Comparison of ENCODE assay signal across 8 mouse cellular contexts in genomic region chr2:91455826-91456225, GRCm38 (mm10). TPM values are rescaled to one million over a fixed set of nuclear protein-coding genes. Genes with fewer than 3 reads are reported as not detected.
A peak's percentile ranks its signal among the peaks of the same experiment; 100 is the strongest.
DNase-seq lines count a peak whose midpoint lies in the region; ATAC-seq lines count a peak whose summit lies in the region.

No protein-coding gene starts in this region.

- H3K27me3 ChIP-seq in heart, embryonic 12.5 days (replicated peaks): no peaks in the 10 kb centered on the region
- H3K27me3 ChIP-seq in neural tube, embryonic 14.5 days (ENCODE audit: control insufficient read depth, insufficient read depth, low read length): 0 out of 2 replicates have a peak, but pooled peaks cover 4% of the 10 kb centered on the region

- peak; percentile 48 to 60 for DNase-seq in heart, adult 18-20 months
- DNase-seq in neural tube, embryonic 10.5 days (ENCODE audit: extremely low spot score, low spot score): no peak
- peak; percentile 84 for DNase-seq in embryo, embryonic 10 days (ENCODE audit: low spot score)
- DNase-seq in lung, postnatal 10 days: peak; percentile 67
- no peak for DNase-seq in urinary bladder, adult 18-20 months (ENCODE audit: low spot score in 2 of 2)
- no peak for DNase-seq in natural killer cell, adult 2 months (ENCODE audit: low spot score in 2 of 2)

- H3K4me3 ChIP-seq in heart, embryonic 12.5 days: no peak overlapping the region
- no peak overlapping the region for H3K4me3 ChIP-seq in neural tube, embryonic 14.5 days (ENCODE audit: low read depth, low read length)

- H3K36me3 ChIP-seq in heart, embryonic 12.5 days: no peaks in the 10 kb centered on the region
- H3K36me3 ChIP-seq in neural tube, embryonic 14.5 days (ENCODE audit: control insufficient read depth, insufficient read depth, low read length): no peaks in the 10 kb centered on the region

- H3K9me3 ChIP-seq in heart, embryonic 12.5 days (replicated peaks): 0 out of 2 replicates have a peak, but pooled peaks cover 3% of the 10 kb centered on the region
- no peaks in the 10 kb centered on the region for H3K9me3 ChIP-seq in neural tube, embryonic 14.5 days (ENCODE audit: control insufficient read depth, low read length)

- peaks cover 22% of the 10 kb centered on the region for H3K4me1 ChIP-seq in heart, embryonic 12.5 days (replicated peaks)
- H3K4me1 ChIP-seq in neural tube, embryonic 14.5 days (ENCODE audit: control insufficient read depth, insufficient read depth, low read length): peaks cover 8% of the 10 kb centered on the region

- 6% methylated on average over 4 of the region's 4 CpGs for WGBS in heart, embryonic 12.5 days
- WGBS in neural tube, embryonic 14.5 days: 4% methylated on average over 4 of the region's 4 CpGs

- no peak overlapping the region for H3K27ac ChIP-seq in heart, embryonic 12.5 days (ENCODE audit: poor library complexity, severe bottlenecking)
- H3K27ac ChIP-seq in neural tube, embryonic 14.5 days (ENCODE audit: low read depth, low read length): no peak overlapping the region

- no peak overlapping the region for H3K9ac ChIP-seq in heart, embryonic 12.5 days
- no peak overlapping the region for H3K9ac ChIP-seq in neural tube, embryonic 14.5 days (replicated peaks; ENCODE audit: low read depth, low read length)

- H3K4me2 ChIP-seq in heart, embryonic 12.5 days: no peak overlapping the region
- no peak overlapping the region for H3K4me2 ChIP-seq in neural tube, embryonic 14.5 days (ENCODE audit: low read depth, low read length)

- ATAC-seq in heart, embryonic 12.5 days (ENCODE audit: insufficient number of reproducible peaks, low FRiP score): no peak
- ATAC-seq in neural tube, embryonic 14.5 days (ENCODE audit: low read depth): peak; percentile 18; the same call in 1 of the 2 replicates

RNA-seq across cellular contexts. Expression of gene Lrp4, which starts 1.5 kb away (rescaled TPM):
- 10 to 100 TPM in 1 of 2 experiments, 1 to 10 TPM in 1; 9.4 to 10.4 TPM for total RNA-seq in heart, adult 18-20 months (2021)
- polyA plus RNA-seq in heart, embryonic 12.5 days (2016; fragmentation: Nextera tagmentation; extraction: Ambion mirVana): 4.4 and 4.9 TPM in 2 replicates
- polyA plus RNA-seq in neural tube, embryonic 14.5 days (2014; fragmentation: Nextera tagmentation; extraction: Ambion mirVana): 6.4 and 7.2 TPM in 2 replicates

RNA-seq across cellular contexts. Expression of gene 1110051M20Rik, which starts 11.3 kb away (rescaled TPM):
- 10 to 100 TPM in 1 of 2 experiments, 1 to 10 TPM in 1; 7.7 to 14.7 TPM for total RNA-seq in heart, adult 18-20 months (2021)
- polyA plus RNA-seq in heart, embryonic 12.5 days (2016; fragmentation: Nextera tagmentation; extraction: Ambion mirVana): 35.7 and 40.1 TPM in 2 replicates
- 149 and 163 TPM in 2 replicates for polyA plus RNA-seq in neural tube, embryonic 14.5 days (2014; fragmentation: Nextera tagmentation; extraction: Ambion mirVana)

Comparison
In these comparisons a context has a peak if more than half of its experiments do, and no peak if none do; other contexts are left out.
1. DNase-seq: peak in heart, adult 18-20 months (2 of 2), embryo, embryonic 10 days (single experiment) and lung, postnatal 10 days (single experiment); none in neural tube, embryonic 10.5 days (single experiment), urinary bladder, adult 18-20 months (0 of 2) and natural killer cell, adult 2 months (0 of 2).